Mouse (Mus musculus) small intestine, adult 2 months (tissue): ENCODE data around the gene Tepp. TPM values are rescaled to one million over a fixed set of nuclear protein-coding genes. Genes with fewer than 3 reads are reported as not detected.

ENCODE experiments used
- H3K27ac ChIP-seq: fragments of 200-500 bp; 2 replicates; pipeline ENCODE4 v1.5.1; 2012; ENCODE audit warnings: low read depth, low read length, control low read depth, inconsistent platforms; ENCODE audit not compliant: insufficient read depth
- H3K27me3 ChIP-seq: fragments of 200-500 bp; 2 replicates; pipeline ENCODE4 v1.6.1; 2012; ENCODE audit warnings: mild to moderate bottlenecking, moderate library complexity, low read length, inconsistent platforms; ENCODE audit not compliant: control insufficient read depth, insufficient read depth
- H3K36me3 ChIP-seq: fragments of 200-500 bp; 2 replicates; pipeline ENCODE4 v1.6.1; 2012; ENCODE audit warnings: mild to moderate bottlenecking, low read length, control low read depth, inconsistent platforms; ENCODE audit not compliant: control insufficient read depth, insufficient read depth
- H3K4me1 ChIP-seq: fragments of 200-500 bp; 2 replicates; pipeline ENCODE4 v1.6.1; 2012; ENCODE audit warnings: low read length, inconsistent platforms, mixed read lengths; ENCODE audit not compliant: control insufficient read depth, insufficient read depth, insufficient read length
- H3K4me3 ChIP-seq: fragments of 200-500 bp; 2 replicates; pipeline ENCODE4 v1.5.1; 2012; ENCODE audit warnings: low read depth, mild to moderate bottlenecking, control low read depth, inconsistent platforms, low read length, moderate library complexity
- CTCF ChIP-seq: fragments of 200-500 bp; IDR thresholded peaks from 2 replicates; pipeline ENCODE4 v1.5.1; 2012; ENCODE audit warnings: low read depth, mild to moderate bottlenecking, control low read depth, inconsistent platforms, low read length, moderate library complexity, mixed read lengths; ENCODE audit not compliant: insufficient replicate concordance, insufficient read length; ENCODE audit errors: extremely low read depth
- POLR2A ChIP-seq: fragments of 200-500 bp; IDR thresholded peaks from 2 replicates; pipeline ENCODE4 v1.6.1; 2012; ENCODE audit warnings: low read depth, mild to moderate bottlenecking, control low read depth, inconsistent platforms, low read length, moderate library complexity
- WGBS: fragments of 180-500 bp; shearing (Covaris S2); methylation state at CpG from one replicate; pipeline ENCODE4 v1.1.7; 2018; 5-methylcytosine and 5-hydroxymethylcytosine counted together
- polyA plus RNA-seq: library from polyadenylated mRNA; depleted of rRNA; stranded (reverse); fragments of >200 nt; gene quantifications from 2 replicates; pipeline ENCODE4 v1.2.3, GENCODE M21; 2012; rRNA removed

Gene Tepp
- polyA plus RNA-seq = not detected in 2 replicates

- Histone ChIP-seq H3K36me3 (no peaks in the 10 kb centered on the region), H3K4me3 (no peak within 1 kb of the TSS), H3K27me3 (no peaks in the 10 kb centered on the region), H3K27ac (no peak within 1 kb of the TSS), H3K4me1 (no peaks in the 10 kb centered on the region)
- no peak for TF ChIP-seq CTCF
- no peak for TF ChIP-seq POLR2A
- WGBS = 56% methylated on average over 6 of the region's 6 CpGs
Measured at GRCm38 (mm10) chr8:95310342-95310970, at the start of gene Tepp. Gene Tepp, plus strand, starts transcription at chr8:95310566.

DNA sequence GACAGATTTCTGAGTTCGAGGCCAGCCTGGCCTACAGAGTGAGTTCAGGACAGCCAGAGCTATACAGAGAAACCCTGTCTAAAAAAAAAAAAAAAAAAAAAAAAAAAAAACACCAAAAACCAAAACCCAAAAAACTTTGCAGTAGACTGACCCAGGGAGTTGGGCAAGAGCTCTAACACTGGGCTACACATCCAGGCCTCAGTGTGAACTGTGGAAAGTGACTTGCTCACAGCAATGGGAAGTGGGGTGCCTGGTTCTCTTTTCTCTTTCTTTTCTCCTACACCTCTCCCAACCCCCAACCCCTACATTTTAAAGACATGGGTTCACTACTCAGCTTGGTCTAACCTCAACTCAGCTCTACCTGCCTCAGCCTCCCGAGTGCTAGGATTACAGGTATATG lies 48.2 kb upstream of the Tepp start:
- no peaks in the 10 kb centered on the region for H3K27me3 ChIP-seq
- H3K4me1 ChIP-seq = no peaks in the 10 kb centered on the region
- H3K27ac ChIP-seq = no peak overlapping the region
- no peaks in the 10 kb centered on the region for H3K36me3 ChIP-seq
- 82% methylated on average over 2 of the region's 2 CpGs for WGBS
- TF ChIP-seq POLR2A (no peak), CTCF (no peak)
- H3K4me3 ChIP-seq = no peak overlapping the region

DNA sequence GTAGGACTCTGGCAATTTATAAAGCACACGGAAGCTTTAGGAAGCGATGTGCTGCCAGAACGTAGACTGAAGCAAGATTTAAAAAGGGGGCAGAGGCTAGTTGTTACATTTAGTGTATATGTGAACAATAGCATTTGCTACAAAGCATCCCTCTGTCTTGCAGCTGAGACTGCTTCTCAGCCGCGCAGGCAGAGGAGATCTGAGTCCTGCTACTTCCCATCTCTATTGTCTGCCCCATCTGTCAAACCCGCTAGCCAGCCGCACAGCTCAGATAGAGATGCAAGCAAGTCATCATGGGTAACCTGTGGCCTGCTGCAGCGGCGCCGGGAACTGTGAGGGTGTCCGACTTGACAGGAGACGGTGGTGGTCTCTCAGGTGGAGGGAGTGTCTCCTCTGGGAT lies 39.9 kb upstream of the Tepp start:
- 82% methylated on average over 12 of the region's 12 CpGs for WGBS
- Histone ChIP-seq H3K27ac (no peak overlapping the region), H3K4me3 (no peak overlapping the region), H3K36me3 (no peaks in the 10 kb centered on the region), H3K27me3 (no peaks in the 10 kb centered on the region), H3K4me1 (no peaks in the 10 kb centered on the region)
- TF ChIP-seq POLR2A (no peak), CTCF (no peak)

GRCm38 (mm10) chr8:95271841-95272240 lies 38.5 kb upstream of the Tepp start:
- H3K4me1 ChIP-seq = no peaks in the 10 kb centered on the region
- 27% methylated on average over 4 of the region's 4 CpGs for WGBS
- no peaks in the 10 kb centered on the region for H3K27me3 ChIP-seq
- H3K36me3 ChIP-seq = no peaks in the 10 kb centered on the region
- no peak for TF ChIP-seq POLR2A
- no peak overlapping the region for H3K27ac ChIP-seq
- H3K4me3 ChIP-seq = no peak overlapping the region

GRCm38 (mm10) chr8:95272871-95273270 lies 37.5 kb upstream of the Tepp start:
- TF ChIP-seq POLR2A (no peak), CTCF (no peak)
- no peak overlapping the region for H3K4me3 ChIP-seq
- H3K27ac ChIP-seq = no peak overlapping the region
- H3K27me3 ChIP-seq = no peaks in the 10 kb centered on the region
- no peaks in the 10 kb centered on the region for H3K4me1 ChIP-seq
- H3K36me3 ChIP-seq = no peaks in the 10 kb centered on the region
- WGBS = 50% methylated on average over 2 of the region's 2 CpGs

GRCm38 (mm10) chr8:95281493-95281892 lies 28.9 kb upstream of the Tepp start:
- WGBS = 56% methylated on average over 5 of the region's 5 CpGs
- Histone ChIP-seq H3K4me1 (no peaks in the 10 kb centered on the region), H3K4me3 (no peak overlapping the region), H3K27me3 (no peaks in the 10 kb centered on the region), H3K36me3 (no peaks in the 10 kb centered on the region), H3K27ac (no peak overlapping the region)
- TF ChIP-seq CTCF (no peak), POLR2A (no peak)

DNA sequence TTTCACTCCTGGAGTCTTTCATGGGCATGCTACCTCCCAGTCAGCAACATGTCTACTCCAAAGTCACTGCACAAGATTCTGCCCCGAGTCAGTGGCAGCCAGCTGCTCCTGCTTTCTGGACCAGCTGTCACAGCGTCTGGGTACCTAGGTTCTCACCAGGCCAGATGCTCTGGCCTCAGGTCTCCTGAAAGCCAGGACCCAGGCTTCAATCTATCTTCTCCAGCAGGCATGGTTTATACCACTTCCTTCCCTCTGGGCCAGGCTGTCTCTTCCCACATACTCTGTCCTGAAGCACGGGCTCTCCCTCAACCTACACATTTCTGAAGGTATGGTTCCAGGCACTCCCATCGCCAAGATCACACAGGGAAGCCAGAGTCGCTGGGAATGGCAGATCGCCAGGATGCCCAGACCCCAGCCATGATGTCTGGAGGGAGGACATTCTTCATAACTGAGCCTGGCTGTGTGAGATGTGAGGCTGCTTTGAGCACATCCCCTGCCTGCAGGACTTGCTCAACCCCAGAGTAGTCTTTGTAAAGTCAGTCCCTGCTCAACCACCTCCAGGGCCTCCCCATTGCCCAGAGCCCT lies 21.2 kb upstream of the Tepp start:
- 59% methylated on average over 6 of the region's 6 CpGs for WGBS
- H3K27ac ChIP-seq = no peak overlapping the region

GRCm38 (mm10) chr8:95293172-95293571 lies 17.2 kb upstream of the Tepp start:
- no peaks in the 10 kb centered on the region for H3K27me3 ChIP-seq
- no peak overlapping the region for H3K27ac ChIP-seq
- peaks cover 4% of the 10 kb centered on the region; the same call in 1 of the 2 replicates for H3K4me1 ChIP-seq
- H3K36me3 ChIP-seq = no peaks in the 10 kb centered on the region
- 34% methylated on average over 11 of the region's 11 CpGs for WGBS
- H3K4me3 ChIP-seq = peak overlapping the region; percentile 35
- TF ChIP-seq CTCF = no peak

More for the DNA sequence above, 21.2 kb upstream of the Tepp start:
- Histone ChIP-seq H3K4me1 (peaks cover 4% of the 10 kb centered on the region; the same call in 1 of the 2 replicates), H3K4me3 (no peak overlapping the region), H3K27me3 (no peaks in the 10 kb centered on the region), H3K36me3 (no peaks in the 10 kb centered on the region)
- TF ChIP-seq POLR2A (no peak), CTCF (no peak)
